Mouse (Mus musculus) MEL (cell line): ENCODE results near the gene Mrpl53.

Experiments used
- CTCF ChIP-seq, 3 experiments: IDR thresholded peaks in 2 of 3; conservative IDR thresholded peaks in 1 of 3; 2 replicates each; pipeline ENCODE4 v1.5.1; 2011 to 2012; ENCODE audit warnings: low read length in 3 of 3, low read depth in 2 of 3, mild to moderate bottlenecking in 2 of 3, improper control_type of control experiment in 1 of 3, inconsistent platforms in 1 of 3, mixed read lengths in 1 of 3, moderate library complexity in 1 of 3; ENCODE audit not compliant: control insufficient read depth in 1 of 3, insufficient read depth in 1 of 3, poor library complexity in 1 of 3, severe bottlenecking in 1 of 3
- SIN3A ChIP-seq: IDR thresholded peaks from 2 replicates; pipeline ENCODE4 v1.6.1; 2012; ENCODE audit warnings: low read length, improper control_type of control experiment, inconsistent platforms
- ZC3H11A ChIP-seq: IDR thresholded peaks from 2 replicates; pipeline ENCODE4 v1.6.1; 2012; ENCODE audit warnings: low read depth, mild to moderate bottlenecking, inconsistent platforms, low read length, improper control_type of control experiment
- ZMIZ1 ChIP-seq: IDR thresholded peaks from 2 replicates; pipeline ENCODE4 v1.6.1; 2012; ENCODE audit warnings: low read depth, mild to moderate bottlenecking, inconsistent platforms, low read length, improper control_type of control experiment, moderate library complexity

GRCm38 (mm10) chr6:83077630-83078323 lies 31.1 kb upstream of the Mrpl53 start, which contains the start of gene Pcgf1:
- TF ChIP-seq ZMIZ1 (no peak; the same call in 1 of the 2 replicates), CTCF (IDR thresholded peaks at IDR 0.05 in 2 of 3, conservative IDR thresholded peaks at IDR 0.05 in 1 of 3; ENCODE audit: control insufficient read depth in 1 of 3, insufficient read depth in 1 of 3, low read depth in 2 of 3, low read length in 3 of 3, poor library complexity in 1 of 3, severe bottlenecking in 1 of 3) (no peak), SIN3A (no peak), ZC3H11A (no peak)
